Mouse (Mus musculus) megakaryocyte, embryonic 14.5 days (primary cell): Measurements from ENCODE around the gene Gldn. TPM values are rescaled to one million over a fixed set of nuclear protein-coding genes. Genes with fewer than 3 reads are reported as not detected.

Source experiments
- H3K27me3 ChIP-seq: replicated peaks from 2 replicates; pipeline ENCODE3; 2012; ENCODE audit warnings: inconsistent platforms
- H3K36me3 ChIP-seq: replicated peaks from 2 replicates; pipeline ENCODE3; 2012; ENCODE audit warnings: low read length, inconsistent platforms, mixed read lengths
- H3K4me1 ChIP-seq: 2 replicates; pipeline ENCODE4 v1.6.1; 2012; ENCODE audit warnings: inconsistent platforms
- H3K4me3 ChIP-seq: replicated peaks from 2 replicates; pipeline ENCODE3; 2012; ENCODE audit warnings: moderate library complexity, mild to moderate bottlenecking, inconsistent platforms
- H3K9me3 ChIP-seq: 2 replicates; pipeline ENCODE4 v1.6.1; 2012; ENCODE audit warnings: inconsistent platforms
- GATA1 ChIP-seq: IDR thresholded peaks from 3 replicates; pipeline ENCODE4 v1.6.1; 2012; ENCODE audit warnings: mixed read lengths, low read length, inconsistent platforms, borderline replicate concordance
- polyA plus RNA-seq: library from polyadenylated mRNA; stranded (reverse); fragments of >175 nt; gene quantifications from 2 replicates; pipeline ENCODE4 v1.2.3, GENCODE M21; 2012; ENCODE audit warnings: low replicate concordance; ENCODE audit not compliant: insufficient read depth

Gene Gldn
- polyA plus RNA-seq, 1 experiment, result not detected

DNA sequence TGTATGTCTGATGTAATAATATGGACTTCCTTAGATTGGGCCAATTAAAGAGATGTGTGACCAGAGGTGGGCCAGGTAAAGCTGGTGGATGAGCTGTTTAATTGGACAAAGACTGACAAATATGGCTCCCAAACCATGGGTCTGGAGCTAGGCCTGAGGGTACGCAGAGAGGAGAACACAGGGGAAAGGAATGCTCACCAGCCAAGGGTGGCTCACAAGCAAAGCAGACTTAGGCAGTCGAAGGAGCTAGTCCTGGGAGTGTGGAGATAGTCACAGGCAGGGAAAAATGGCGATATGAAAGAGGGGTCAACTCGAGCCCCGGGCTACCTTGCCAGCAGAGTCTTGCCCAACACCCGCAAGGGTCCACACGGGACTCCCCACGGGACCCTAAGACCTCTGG lies 70.5 kb downstream of the Gldn start:
- H3K4me3 ChIP-seq, result no peak overlapping the region
- TF ChIP-seq GATA1, result no peak
- H3K4me1 ChIP-seq, result no peaks in the 10 kb centered on the region
- no peaks in the 10 kb centered on the region for H3K36me3 ChIP-seq
- no peaks in the 10 kb centered on the region for H3K27me3 ChIP-seq
- no peaks in the 10 kb centered on the region for H3K9me3 ChIP-seq

Other genes starting within 250 kb of the Gldn start
- gene Tnfaip8l3, start 218.1 kb upstream of the Gldn start, polyA plus RNA-seq, result not detected in 2 replicates
- gene Cyp19a1, start 18.4 kb upstream of the Gldn start, polyA plus RNA-seq, result not detected in 2 replicates
- gene Dmxl2, start 215.1 kb downstream of the Gldn start, polyA plus RNA-seq, result 0.69 and 0.80 TPM in 2 replicates